In the genomic region with DNA sequence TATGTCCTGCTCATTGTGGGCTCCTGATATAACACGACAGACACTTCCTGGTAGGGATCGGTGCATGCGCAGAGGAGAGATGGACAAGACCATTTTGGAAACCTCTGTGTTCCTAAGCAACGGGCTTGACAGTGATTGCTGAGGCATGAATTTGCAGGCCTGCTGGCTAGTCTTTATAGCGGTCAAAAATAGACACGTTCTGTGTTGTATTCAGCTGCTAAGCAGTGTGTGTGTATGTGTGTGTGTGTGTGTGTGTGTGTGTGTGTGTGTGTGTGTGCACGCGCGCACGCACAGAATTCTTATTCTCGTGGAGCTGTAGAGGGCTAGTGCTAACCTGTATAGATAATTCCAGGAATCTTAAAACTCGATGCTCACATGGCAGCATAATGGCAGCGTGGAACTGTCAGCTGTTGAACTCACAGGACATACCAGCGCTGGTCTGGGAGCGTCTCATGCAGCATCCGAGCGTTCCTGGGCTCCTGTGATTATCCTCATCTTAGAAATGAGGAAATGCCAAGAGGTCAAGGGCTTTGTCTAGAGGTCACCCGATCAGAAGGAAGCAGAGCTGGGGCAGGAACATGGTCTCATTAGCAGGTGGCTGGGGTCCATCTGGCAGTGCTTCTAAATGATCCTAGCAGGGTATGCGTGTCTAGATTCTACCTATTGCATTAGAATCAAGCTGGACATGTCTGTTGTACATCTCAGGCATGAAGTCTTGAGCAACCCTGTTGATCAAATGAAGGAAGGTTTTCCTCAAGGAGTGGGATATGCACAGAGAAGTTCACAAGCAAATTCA, we compare ENCODE assay signal across 9 mouse cellular contexts.
DNase-seq lines count a peak whose midpoint lies in the region; ATAC-seq and TF ChIP-seq lines count a peak whose summit lies in the region.
"Had no signal": no experiment of that assay in that cellular context is flagged by ENCODE, and none has a peak within 500 bp of the region (broad histone marks: within the 10 kb centered on the region; RNA-seq: fewer than 3 reads in every experiment).

No protein-coding gene starts in this region.

- no peak for TF ChIP-seq EP300 in liver, postnatal 0 days (IDR thresholded peaks at IDR 0.05; ENCODE audit: low read depth)

- 69% methylated on average over 19 of the region's 19 CpGs for WGBS in forebrain, embryonic 15.5 days
- WGBS in hindbrain, embryonic 11.5 days: 68% methylated on average over 19 of the region's 19 CpGs
- WGBS in midbrain, embryonic 16.5 days: 53% methylated on average over 19 of the region's 19 CpGs
- WGBS in liver, postnatal 0 days (ENCODE audit: insufficient replicate concordance): 73% methylated on average over 19 of the region's 19 CpGs
- whole genome bisulfite sequencing in kidney, adult 2 months: 69% methylated on average over 19 of the region's 19 CpGs

- H3K9ac ChIP-seq in forebrain, embryonic 15.5 days (replicated peaks): no peak overlapping the region
- no peak overlapping the region for H3K9ac ChIP-seq in hindbrain, embryonic 11.5 days (ENCODE audit: low read depth, low read length)
- no peak overlapping the region for H3K9ac ChIP-seq in midbrain, embryonic 16.5 days (ENCODE audit: low read depth, low read length)
- H3K9ac ChIP-seq in liver, postnatal 0 days (replicated peaks): no peak overlapping the region

- peak; percentile 14 for DNase-seq in cerebellum, adult 11 months
- peak; percentile 8 for DNase-seq in hindbrain, embryonic 11.5 days (ENCODE audit: low spot score)
- DNase-seq in urinary bladder, adult 2 months (ENCODE audit: low spot score): no peak
- DNase-seq in liver, postnatal 0 days: no peak
- no peak for DNase-seq in yolk sac, embryonic 10.5 days (ENCODE audit: low spot score)
- no peak for DNase-seq in kidney, adult 2 months

- H3K9me3 ChIP-seq in forebrain, embryonic 15.5 days: no peaks in the 10 kb centered on the region
- no peaks in the 10 kb centered on the region for H3K9me3 ChIP-seq in hindbrain, embryonic 11.5 days (ENCODE audit: control insufficient read depth, low read length)
- no peaks in the 10 kb centered on the region for H3K9me3 ChIP-seq in midbrain, embryonic 16.5 days (replicated peaks; ENCODE audit: control insufficient read depth, low read length, poor library complexity, severe bottlenecking)
- H3K9me3 ChIP-seq in liver, postnatal 0 days (ENCODE audit: low read length): no peaks in the 10 kb centered on the region

- no peaks in the 10 kb centered on the region for H3K4me1 ChIP-seq in forebrain, embryonic 15.5 days
- H3K4me1 ChIP-seq in hindbrain, embryonic 11.5 days (replicated peaks; ENCODE audit: control insufficient read depth, insufficient read depth, low read length): no peaks in the 10 kb centered on the region
- H3K4me1 ChIP-seq in midbrain, embryonic 16.5 days (ENCODE audit: control insufficient read depth, insufficient read depth, low read length): peaks cover 15% of the 10 kb centered on the region
- H3K4me1 ChIP-seq in liver, postnatal 0 days (ENCODE audit: insufficient read depth): no peaks in the 10 kb centered on the region
- no peaks in the 10 kb centered on the region for H3K4me1 ChIP-seq in kidney, adult 2 months (ENCODE audit: control insufficient read depth, insufficient read depth, low read length)

- no peak for TF ChIP-seq CTCF in liver, postnatal 0 days (IDR thresholded peaks at IDR 0.05; ENCODE audit: low read depth)
- TF ChIP-seq CTCF in kidney, adult 2 months (conservative IDR thresholded peaks at IDR 0.05; ENCODE audit: insufficient read depth, insufficient read length, low read depth, low read length): no peak

- no peak for TF ChIP-seq POLR2A in kidney, adult 2 months (IDR thresholded peaks at IDR 0.05; ENCODE audit: low read depth, low read length)

- no peaks in the 10 kb centered on the region for H3K27me3 ChIP-seq in forebrain, embryonic 15.5 days
- no peaks in the 10 kb centered on the region for H3K27me3 ChIP-seq in hindbrain, embryonic 11.5 days (ENCODE audit: control insufficient read depth, insufficient read depth, low read length)
- no peaks in the 10 kb centered on the region for H3K27me3 ChIP-seq in midbrain, embryonic 16.5 days (ENCODE audit: control insufficient read depth, insufficient read depth, low read depth, low read length)
- no peaks in the 10 kb centered on the region for H3K27me3 ChIP-seq in liver, postnatal 0 days (ENCODE audit: insufficient read depth, low read length)
- H3K27me3 ChIP-seq in kidney, adult 2 months (replicated peaks; ENCODE audit: control insufficient read depth, insufficient read depth, low read length): no peaks in the 10 kb centered on the region

- no peak overlapping the region for H3K4me3 ChIP-seq in forebrain, embryonic 15.5 days
- H3K4me3 ChIP-seq in hindbrain, embryonic 11.5 days (ENCODE audit: low read depth, low read length): no peak overlapping the region
- H3K4me3 ChIP-seq in midbrain, embryonic 16.5 days (ENCODE audit: low read depth, low read length): no peak overlapping the region
- no peak overlapping the region for H3K4me3 ChIP-seq in liver, postnatal 0 days (ENCODE audit: low read depth, low read length)
- no peak overlapping the region for H3K4me3 ChIP-seq in kidney, adult 2 months (ENCODE audit: insufficient read depth, low read depth, low read length)

- no peak overlapping the region for H3K4me2 ChIP-seq in forebrain, embryonic 15.5 days (replicated peaks)
- H3K4me2 ChIP-seq in hindbrain, embryonic 11.5 days (replicated peaks; ENCODE audit: low read depth, low read length): no peak overlapping the region
- H3K4me2 ChIP-seq in midbrain, embryonic 16.5 days (ENCODE audit: low read length): no peak overlapping the region
- no peak overlapping the region for H3K4me2 ChIP-seq in liver, postnatal 0 days (ENCODE audit: low read depth, low read length)

- no peaks in the 10 kb centered on the region for H3K36me3 ChIP-seq in forebrain, embryonic 15.5 days
- H3K36me3 ChIP-seq in hindbrain, embryonic 11.5 days (ENCODE audit: control insufficient read depth, insufficient read depth, low read length): no peaks in the 10 kb centered on the region
- H3K36me3 ChIP-seq in midbrain, embryonic 16.5 days (ENCODE audit: control insufficient read depth, insufficient read depth, low read length): no peaks in the 10 kb centered on the region
- no peaks in the 10 kb centered on the region for H3K36me3 ChIP-seq in liver, postnatal 0 days (replicated peaks; ENCODE audit: insufficient read depth, low read length)
- H3K36me3 ChIP-seq in kidney, adult 2 months (ENCODE audit: control insufficient read depth, insufficient read depth, low read length): no peaks in the 10 kb centered on the region

- ATAC-seq in forebrain, embryonic 15.5 days (replicated peaks): peak; percentile 70
- peak; percentile 67 for ATAC-seq in hindbrain, embryonic 11.5 days (ENCODE audit: low FRiP score)
- peak; percentile 73 for ATAC-seq in midbrain, embryonic 16.5 days
- no peak for ATAC-seq in liver, postnatal 0 days

- H3K27ac ChIP-seq in forebrain, embryonic 15.5 days (replicated peaks): no peak overlapping the region; the same call in 1 of the 2 replicates
- H3K27ac ChIP-seq in hindbrain, embryonic 11.5 days (ENCODE audit: low read depth, low read length): no peak overlapping the region
- H3K27ac ChIP-seq in midbrain, embryonic 16.5 days (ENCODE audit: low read length): peak overlapping the region; percentile 74
- H3K27ac ChIP-seq in liver, postnatal 0 days (ENCODE audit: low read depth): no peak overlapping the region
- no peak overlapping the region for H3K27ac ChIP-seq in kidney, adult 2 months (ENCODE audit: insufficient read depth, low read depth, low read length)
- H3K27ac ChIP-seq: macrophage had no signal

Comparison
In these comparisons a context has a peak if more than half of its experiments do, and no peak if none do; other contexts are left out.
1. DNase-seq: peak in cerebellum, adult 11 months (single experiment) and hindbrain, embryonic 11.5 days (single experiment); none in urinary bladder, adult 2 months (single experiment), liver, postnatal 0 days (single experiment), yolk sac, embryonic 10.5 days (single experiment) and kidney, adult 2 months (single experiment).